Mouse (Mus musculus) MEL (cell line): Measurements from ENCODE around the gene Chid1. TPM values are rescaled to one million over a fixed set of nuclear protein-coding genes. Genes with fewer than 3 reads are reported as not detected.
A peak's percentile ranks its signal among the peaks of the same experiment; 100 is the strongest.

ENCODE experiments used
- DNase-seq: peaks from one replicate; pipeline ENCODE4 v3.0.0; 2011; ENCODE audit warnings: low read depth, low spot score
- H3K27ac ChIP-seq: 2 replicates; pipeline ENCODE4 v1.5.1; 2012; ENCODE audit warnings: low read depth, mild to moderate bottlenecking, control low read depth, low read length, moderate library complexity; ENCODE audit not compliant: control insufficient read depth
- H3K27me3 ChIP-seq, 2 experiments: fragments of 150-350 bp in 1 of 2; sonication (generic) in 1 of 2; 2 replicates each; pipeline ENCODE4 v1.6.1; 2012; ENCODE audit warnings: low read length in 2 of 2, mild to moderate bottlenecking in 2 of 2, improper control_type of control experiment in 1 of 2, moderate library complexity in 1 of 2; ENCODE audit not compliant: insufficient read depth in 2 of 2, control insufficient read depth in 1 of 2
- H3K36me3 ChIP-seq, 2 experiments: 2 replicates each; pipeline ENCODE4 v1.6.1; 2012 to 2014; ENCODE audit warnings: low read length in 2 of 2, improper control_type of control experiment in 1 of 2, inconsistent platforms in 1 of 2, mild to moderate bottlenecking in 1 of 2; ENCODE audit not compliant: insufficient read depth in 2 of 2, control insufficient read depth in 1 of 2
- H3K4me1 ChIP-seq, 2 experiments: fragments of 150-350 bp in 1 of 2; sonication (generic) in 1 of 2; 2 replicates each; pipeline ENCODE4 v1.6.1; 2012; ENCODE audit warnings: low read length in 2 of 2, improper control_type of control experiment in 1 of 2, mild to moderate bottlenecking in 1 of 2; ENCODE audit not compliant: insufficient read depth in 2 of 2, control insufficient read depth in 1 of 2
- H3K4me3 ChIP-seq, 2 experiments: fragments of 150-350 bp in 1 of 2; sonication (generic) in 1 of 2; 2 replicates each; pipeline ENCODE4 v1.5.1; 2012; ENCODE audit warnings: low read depth in 2 of 2, low read length in 2 of 2, mild to moderate bottlenecking in 2 of 2, moderate library complexity in 2 of 2, control low read depth in 1 of 2, improper control_type of control experiment in 1 of 2; ENCODE audit not compliant: control insufficient read depth in 1 of 2, insufficient read depth in 1 of 2
- H3K79me2 ChIP-seq: 2 replicates; pipeline ENCODE4 v1.6.1; 2012; ENCODE audit warnings: mild to moderate bottlenecking, low read length, moderate library complexity; ENCODE audit not compliant: control insufficient read depth, poor library complexity, insufficient read depth
- H3K9ac ChIP-seq: 2 replicates; pipeline ENCODE4 v1.6.1; 2012; ENCODE audit warnings: low read depth, mild to moderate bottlenecking, control low read depth, low read length, moderate library complexity; ENCODE audit not compliant: control insufficient read depth, poor library complexity, severe bottlenecking
- H3K9me3 ChIP-seq: fragments of 150-350 bp; sonication (generic); replicated peaks from 2 replicates; pipeline ENCODE4 v1.6.1; 2012; ENCODE audit warnings: mild to moderate bottlenecking, low read length, improper control_type of control experiment, moderate library complexity; ENCODE audit not compliant: insufficient read depth
- BHLHE40 ChIP-seq: IDR thresholded peaks from 2 replicates; pipeline ENCODE4 v1.6.1; 2012; ENCODE audit warnings: low read depth, mild to moderate bottlenecking, inconsistent platforms, low read length, improper control_type of control experiment, borderline replicate concordance
- CHD1 ChIP-seq: IDR thresholded peaks from 2 replicates; pipeline ENCODE4 v1.6.1; 2012; ENCODE audit warnings: low read depth, mild to moderate bottlenecking, inconsistent platforms, low read length, improper control_type of control experiment
- CTCF ChIP-seq, 3 experiments: IDR thresholded peaks in 2 of 3; conservative IDR thresholded peaks in 1 of 3; 2 replicates each; pipeline ENCODE4 v1.5.1; 2011 to 2012; ENCODE audit warnings: low read length in 3 of 3, low read depth in 2 of 3, mild to moderate bottlenecking in 2 of 3, improper control_type of control experiment in 1 of 3, inconsistent platforms in 1 of 3, mixed read lengths in 1 of 3, moderate library complexity in 1 of 3; ENCODE audit not compliant: control insufficient read depth in 1 of 3, insufficient read depth in 1 of 3, poor library complexity in 1 of 3, severe bottlenecking in 1 of 3
- E2F4 ChIP-seq: IDR thresholded peaks from 2 replicates; pipeline ENCODE4 v1.6.1; 2011; ENCODE audit warnings: low read depth, low read length, improper control_type of control experiment, borderline replicate concordance
- ELF1 ChIP-seq: IDR thresholded peaks from 2 replicates; pipeline ENCODE4 v1.6.1; 2014; ENCODE audit warnings: low read depth, mild to moderate bottlenecking, inconsistent platforms, low read length, improper control_type of control experiment, moderate library complexity
- EP300 ChIP-seq, 2 experiments: IDR thresholded peaks; 2 replicates each; pipeline ENCODE4 v1.6.1; 2011; ENCODE audit warnings: improper control_type of control experiment in 2 of 2, low read length in 2 of 2, low read depth in 1 of 2, mild to moderate bottlenecking in 1 of 2
- ETS1 ChIP-seq: IDR thresholded peaks from 2 replicates; pipeline ENCODE4 v1.6.1; 2012; ENCODE audit warnings: low read depth, mild to moderate bottlenecking, inconsistent platforms, low read length, improper control_type of control experiment, moderate library complexity
- GABPA ChIP-seq: IDR thresholded peaks from 2 replicates; pipeline ENCODE4 v1.6.1; 2012; ENCODE audit warnings: low read depth, mild to moderate bottlenecking, inconsistent platforms, low read length, improper control_type of control experiment, moderate library complexity
- GATA1 ChIP-seq: IDR thresholded peaks from 2 replicates; pipeline ENCODE4 v1.6.1; 2011; ENCODE audit warnings: low read depth, low read length, improper control_type of control experiment
- HCFC1 ChIP-seq: IDR thresholded peaks from 2 replicates; pipeline ENCODE4 v1.6.1; 2012; ENCODE audit warnings: low read depth, mild to moderate bottlenecking, inconsistent platforms, low read length, improper control_type of control experiment, moderate library complexity
- JUND ChIP-seq: IDR thresholded peaks from 2 replicates; pipeline ENCODE4 v1.6.1; 2011; ENCODE audit warnings: low read depth, mild to moderate bottlenecking, improper control_type of control experiment, low read length
- KAT2A ChIP-seq: conservative IDR thresholded peaks from 2 replicates; pipeline ENCODE4 v1.6.1; 2012; ENCODE audit warnings: low read depth, low read length, improper control_type of control experiment, inconsistent platforms
- MAFK ChIP-seq: IDR thresholded peaks from 2 replicates; pipeline ENCODE4 v1.6.1; 2011; ENCODE audit warnings: low read depth, mild to moderate bottlenecking, low read length, improper control_type of control experiment, borderline replicate concordance
- MAX ChIP-seq: IDR thresholded peaks from 2 replicates; pipeline ENCODE4 v1.6.1; 2011; ENCODE audit warnings: low read length, improper control_type of control experiment
- MAZ ChIP-seq: IDR thresholded peaks from 2 replicates; pipeline ENCODE4 v1.6.1; 2012; ENCODE audit warnings: low read depth, mild to moderate bottlenecking, inconsistent platforms, low read length, improper control_type of control experiment
- MEF2A ChIP-seq: IDR thresholded peaks from 2 replicates; pipeline ENCODE4 v1.6.1; 2014; ENCODE audit warnings: low read depth, mild to moderate bottlenecking, inconsistent platforms, low read length, improper control_type of control experiment; ENCODE audit not compliant: poor library complexity, insufficient replicate concordance, severe bottlenecking; ENCODE audit errors: extremely low read depth
- MXI1 ChIP-seq: IDR thresholded peaks from 2 replicates; pipeline ENCODE4 v1.6.1; 2011; ENCODE audit warnings: mild to moderate bottlenecking, low read depth, low read length, improper control_type of control experiment
- MYB ChIP-seq: IDR thresholded peaks from 2 replicates; pipeline ENCODE4 v1.6.1; 2011; ENCODE audit warnings: mild to moderate bottlenecking, low read depth, low read length, improper control_type of control experiment
- MYC ChIP-seq: IDR thresholded peaks from 2 replicates; pipeline ENCODE4 v1.6.1; 2011; ENCODE audit warnings: low read depth, mild to moderate bottlenecking, low read length, improper control_type of control experiment, moderate library complexity
- NELFE ChIP-seq: IDR thresholded peaks from 2 replicates; pipeline ENCODE4 v1.6.1; 2011; ENCODE audit warnings: low read depth, low read length, improper control_type of control experiment
- POLR2A ChIP-seq, 2 experiments: IDR thresholded peaks; 2 replicates each; pipeline ENCODE4 v1.6.1; 2011 to 2012; ENCODE audit warnings: low read length in 2 of 2, mild to moderate bottlenecking in 2 of 2, control low read depth in 1 of 2, improper control_type of control experiment in 1 of 2, low read depth in 1 of 2, moderate library complexity in 1 of 2; ENCODE audit not compliant: control insufficient read depth in 1 of 2, insufficient read depth in 1 of 2, poor library complexity in 1 of 2
- POLR2AphosphoS2 ChIP-seq: IDR thresholded peaks from 2 replicates; pipeline ENCODE4 v1.6.1; 2011; ENCODE audit warnings: low read length, improper control_type of control experiment
- POLR2AphosphoS5 ChIP-seq: IDR thresholded peaks from 2 replicates; pipeline ENCODE4 v1.6.1; 2012; ENCODE audit warnings: low read depth, borderline replicate concordance, mild to moderate bottlenecking, inconsistent platforms, low read length, moderate library complexity, mixed read lengths
- RAD21 ChIP-seq: IDR thresholded peaks from 2 replicates; pipeline ENCODE4 v1.6.1; 2011; ENCODE audit warnings: mild to moderate bottlenecking, low read depth, low read length, improper control_type of control experiment
- RCOR1 ChIP-seq: IDR thresholded peaks from 2 replicates; pipeline ENCODE4 v1.6.1; 2012; ENCODE audit warnings: low read depth, mild to moderate bottlenecking, inconsistent platforms, low read length, improper control_type of control experiment
- SIN3A ChIP-seq: IDR thresholded peaks from 2 replicates; pipeline ENCODE4 v1.6.1; 2012; ENCODE audit warnings: low read length, improper control_type of control experiment, inconsistent platforms
- SMC3 ChIP-seq: IDR thresholded peaks from 2 replicates; pipeline ENCODE4 v1.6.1; 2011; ENCODE audit warnings: low read depth, low read length, improper control_type of control experiment
- TAL1 ChIP-seq: IDR thresholded peaks from 2 replicates; pipeline ENCODE4 v1.6.1; 2012; ENCODE audit warnings: mild to moderate bottlenecking, inconsistent platforms, low read length, moderate library complexity, mixed read lengths
- TBP ChIP-seq: IDR thresholded peaks from 2 replicates; pipeline ENCODE4 v1.8.0; 2011; ENCODE audit warnings: low read depth, low read length, improper control_type of control experiment
- TCF12 ChIP-seq: IDR thresholded peaks from 2 replicates; pipeline ENCODE4 v1.6.1; 2014; ENCODE audit warnings: low read depth, mild to moderate bottlenecking, inconsistent platforms, low read length, improper control_type of control experiment, moderate library complexity
- UBTF ChIP-seq: IDR thresholded peaks from 2 replicates; pipeline ENCODE4 v1.6.1; 2012; ENCODE audit warnings: low read depth, mild to moderate bottlenecking, inconsistent platforms, low read length, improper control_type of control experiment, moderate library complexity, borderline replicate concordance; ENCODE audit not compliant: insufficient read depth
- USF2 ChIP-seq, 2 experiments: IDR thresholded peaks; 2 replicates each; pipeline ENCODE4 v1.6.1; 2011 to 2012; ENCODE audit warnings: improper control_type of control experiment in 2 of 2, low read length in 2 of 2, borderline replicate concordance in 1 of 2, inconsistent platforms in 1 of 2, low read depth in 1 of 2, mild to moderate bottlenecking in 1 of 2; ENCODE audit not compliant: insufficient read depth in 1 of 2
- ZC3H11A ChIP-seq: IDR thresholded peaks from 2 replicates; pipeline ENCODE4 v1.6.1; 2012; ENCODE audit warnings: low read depth, mild to moderate bottlenecking, inconsistent platforms, low read length, improper control_type of control experiment
- ZKSCAN1 ChIP-seq: IDR thresholded peaks from 2 replicates; pipeline ENCODE4 v1.6.1; 2012; ENCODE audit warnings: low read depth, mild to moderate bottlenecking, inconsistent platforms, low read length, improper control_type of control experiment, moderate library complexity
- ZMIZ1 ChIP-seq: IDR thresholded peaks from 2 replicates; pipeline ENCODE4 v1.6.1; 2012; ENCODE audit warnings: low read depth, mild to moderate bottlenecking, inconsistent platforms, low read length, improper control_type of control experiment, moderate library complexity
- ZNF384 ChIP-seq: IDR thresholded peaks from 2 replicates; pipeline ENCODE4 v1.6.1; 2012; ENCODE audit warnings: low read depth, mild to moderate bottlenecking, inconsistent platforms, low read length, improper control_type of control experiment
- polyA plus RNA-seq, 2 experiments: library from polyadenylated mRNA; stranded (reverse) in 1 of 2; unstranded in 1 of 2; fragments of >175 nt in 1 of 2; fragments of >200 nt in 1 of 2; gene quantifications; 2 replicates each; pipeline versions ENCODE4 v1.2.1 to v1.2.4; 2012; ENCODE audit warnings: low replicate concordance in 2 of 2, low read depth in 1 of 2; ENCODE audit not compliant: insufficient read length in 2 of 2, insufficient read depth in 1 of 2, missing spikeins in 1 of 2
- total RNA-seq: library from RNA; depleted of rRNA; stranded (reverse); fragments of 300-350 nt; gene quantifications from 2 replicates; pipeline ENCODE4 v1.2.3, GENCODE M21; 2012

The Chid1 gene
- total and polyA plus RNA-seq, 3 experiments = 36.1 to 46.7 TPM; not detected in 1

GRCm38 (mm10) chr7:141540312-141541081 is 840 bp upstream of the Chid1 start:
- peaks cover 5 to 18% of the 10 kb centered on the region in 2 experiments; a peak in 3 of 4 replicates for H3K4me1 ChIP-seq
- peak overlapping the region; percentile 72 to 85 for H3K4me3 ChIP-seq
- no peaks in the 10 kb centered on the region for H3K27me3 ChIP-seq
- peaks cover 0 to 13% of the 10 kb centered on the region in 2 experiments; a peak in 2 of 4 replicates for H3K36me3 ChIP-seq
- H3K27ac ChIP-seq = no peak overlapping the region
- peak; percentile 54 for DNase-seq
- peak overlapping the region; percentile 59 for H3K9ac ChIP-seq
- H3K9me3 ChIP-seq = no peaks in the 10 kb centered on the region
- H3K79me2 ChIP-seq = peaks cover 15% of the 10 kb centered on the region
- TF ChIP-seq MYC (peak; percentile 10; the same call in 1 of the 2 replicates), ZMIZ1 (no peak), POLR2A (IDR thresholded peaks at IDR 0.05; ENCODE audit: control insufficient read depth in 1 of 2, insufficient read depth in 1 of 2, low read depth in 1 of 2, low read length in 2 of 2, poor library complexity in 1 of 2) (no peak), USF2 (IDR thresholded peaks at IDR 0.05; ENCODE audit: borderline replicate concordance in 1 of 2, insufficient read depth in 1 of 2, low read depth in 1 of 2, low read length in 2 of 2) (0 out of 4 replicates have a peak, but pooled peaks of 1 of the 2 experiments have one; percentile 38), MAZ (no peak), HCFC1 (no peak), SIN3A (peak; percentile 58; the same call in 1 of the 2 replicates), ZKSCAN1 (peak; percentile 53; the same call in 1 of the 2 replicates), ZC3H11A (no peak), RCOR1 (no peak; the same call in 1 of the 2 replicates), RAD21 (no peak), MYB (no peak), MAX (peak; percentile 54), CHD1 (no peak), POLR2AphosphoS5 (no peak), TAL1 (no peak), GATA1 (no peak), TBP (no peak), ELF1 (no peak), SMC3 (no peak), POLR2AphosphoS2 (no peak), MAFK (no peak), EP300 (IDR thresholded peaks at IDR 0.05; ENCODE audit: low read depth in 1 of 2, low read length in 2 of 2) (no peak), KAT2A (no peak), UBTF (no peak), MXI1 (0 out of 2 replicates have a peak, but pooled peaks have one; percentile 31), ETS1 (peak; percentile 44; the same call in 1 of the 2 replicates), GABPA (no peak), ZNF384 (no peak), E2F4 (no peak), MEF2A (no peak), TCF12 (no peak), CTCF (IDR thresholded peaks at IDR 0.05 in 2 of 3, conservative IDR thresholded peaks at IDR 0.05 in 1 of 3; ENCODE audit: control insufficient read depth in 1 of 3, insufficient read depth in 1 of 3, low read depth in 2 of 3, low read length in 3 of 3, poor library complexity in 1 of 3, severe bottlenecking in 1 of 3) (no peak), NELFE (no peak), JUND (no peak), BHLHE40 (peak; percentile 37; the same call in 1 of the 2 replicates)
